Mouse (Mus musculus) forebrain, embryonic 15.5 days (tissue): ENCODE measurements around the gene Nfat5. TPM values are rescaled to one million over a fixed set of nuclear protein-coding genes. Genes with fewer than 3 reads are reported as not detected.

Experiments
- ATAC-seq: fragments of 200-750 bp; cut with Nextera tagmentation; replicated peaks from 2 replicates; pipeline ENCODE4 v1.8.0; 2017; ENCODE audit warnings: mild to moderate bottlenecking, moderate TSS enrichment, moderate library complexity
- H3K27ac ChIP-seq: fragments of 300-500 bp; sonication (generic); replicated peaks from 2 replicates; pipeline ENCODE4 v1.5.1; 2015; ENCODE audit warnings: mild to moderate bottlenecking, inconsistent platforms
- H3K27me3 ChIP-seq: fragments of 300-500 bp; sonication (generic); 2 replicates; pipeline ENCODE4 v1.6.1; 2015; ENCODE audit warnings: inconsistent platforms
- H3K36me3 ChIP-seq: fragments of 300-500 bp; sonication (generic); 2 replicates; pipeline ENCODE4 v1.6.1; 2015; ENCODE audit warnings: mild to moderate bottlenecking, inconsistent platforms
- H3K4me1 ChIP-seq: fragments of 300-500 bp; sonication (generic); 2 replicates; pipeline ENCODE4 v1.6.1; 2015; ENCODE audit warnings: inconsistent platforms
- H3K4me2 ChIP-seq: fragments of 300-500 bp; sonication (generic); replicated peaks from 2 replicates; pipeline ENCODE4 v1.6.1; 2015; ENCODE audit warnings: mild to moderate bottlenecking, inconsistent platforms
- H3K4me3 ChIP-seq: fragments of 300-500 bp; sonication (generic); 2 replicates; pipeline ENCODE4 v1.5.1; 2015; ENCODE audit warnings: mild to moderate bottlenecking, inconsistent platforms
- H3K9ac ChIP-seq: fragments of 300-500 bp; sonication (generic); replicated peaks from 2 replicates; pipeline ENCODE4 v1.6.1; 2015; ENCODE audit warnings: mild to moderate bottlenecking, inconsistent platforms
- H3K9me3 ChIP-seq: fragments of 300-500 bp; sonication (generic); 2 replicates; pipeline ENCODE4 v1.6.1; 2016; ENCODE audit warnings: inconsistent platforms
- WGBS: fragments of 180-500 bp; shearing (Covaris S2); methylation state at CpG from one replicate; pipeline ENCODE4 v1.1.7; 2015; ENCODE audit warnings: mixed read lengths; 5-methylcytosine and 5-hydroxymethylcytosine counted together
- polyA plus RNA-seq: library from polyadenylated mRNA; unstranded; fragments of >200 nt; fragmentation: Nextera tagmentation; extraction: Ambion mirVana; gene quantifications from 2 replicates; pipeline ENCODE4 v1.2.1, GENCODE M21; 2015

Nfat5 gene
- polyA plus RNA-seq, 1 experiment from 2014 or later: 10.2 TPM

DNA sequence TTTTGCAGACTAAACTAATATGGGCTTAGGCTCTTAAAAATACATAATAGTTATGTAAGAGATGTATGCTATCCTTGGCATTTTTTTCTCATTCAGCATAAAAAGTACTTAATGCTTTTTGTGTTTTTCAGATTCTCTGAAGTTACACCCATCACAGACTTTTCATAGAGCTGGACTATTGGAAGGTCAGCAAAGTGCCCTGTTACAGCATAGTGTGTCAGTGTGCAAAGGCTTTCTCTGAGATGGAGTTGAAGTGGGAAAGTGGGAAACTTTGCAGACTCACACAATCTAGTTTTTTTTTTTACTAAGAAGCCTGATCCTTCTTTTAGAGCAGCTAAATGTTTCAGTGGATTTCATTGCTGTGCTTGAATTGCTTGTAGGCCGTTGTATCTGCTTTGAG is 2.2 kb downstream of the Nfat5 start:
- no peak overlapping the region for H3K4me2 ChIP-seq
- peaks cover 16% of the 10 kb centered on the region for H3K4me1 ChIP-seq
- H3K9ac ChIP-seq: no peak overlapping the region
- no peaks in the 10 kb centered on the region for H3K36me3 ChIP-seq
- H3K27me3 ChIP-seq: no peaks in the 10 kb centered on the region
- no peak for ATAC-seq
- WGBS: 79% methylated on average over 1 of the region's 1 CpGs
- H3K9me3 ChIP-seq: no peaks in the 10 kb centered on the region
- no peak overlapping the region for H3K27ac ChIP-seq
- H3K4me3 ChIP-seq: no peak overlapping the region

- no peaks in the 10 kb centered on the region for H3K27me3 ChIP-seq
- no peaks in the 10 kb centered on the region for H3K36me3 ChIP-seq
- no peak overlapping the region for H3K27ac ChIP-seq
- no peak overlapping the region for H3K4me3 ChIP-seq
- H3K9ac ChIP-seq: no peak overlapping the region
- no peak for ATAC-seq
- H3K4me2 ChIP-seq: no peak overlapping the region
- H3K9me3 ChIP-seq: no peaks in the 10 kb centered on the region
- no peaks in the 10 kb centered on the region for H3K4me1 ChIP-seq
Measured at GRCm38 (mm10) chr8:107311876-107312275, 18.6 kb downstream of the Nfat5 start.

DNA sequence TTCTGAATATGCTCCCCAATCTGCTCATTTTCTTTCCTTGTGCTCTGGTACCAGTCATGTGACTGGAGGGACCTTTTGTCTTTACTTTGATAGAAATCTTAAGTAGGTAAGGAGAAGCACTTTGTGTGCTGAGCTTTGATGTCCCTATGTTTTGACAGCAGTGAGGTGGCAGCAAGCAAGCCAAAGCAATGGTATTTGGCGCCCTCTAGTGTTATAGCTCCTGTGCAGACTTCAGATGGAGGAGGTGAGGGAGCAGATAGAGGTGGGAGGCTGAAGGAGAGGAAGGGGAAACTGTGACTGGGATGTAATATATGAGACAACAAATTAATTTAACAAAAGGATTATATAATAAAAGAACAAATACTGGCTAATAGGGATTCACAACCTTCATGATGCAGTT is 30.9 kb downstream of the Nfat5 start:
- Histone ChIP-seq H3K4me3 (no peak overlapping the region), H3K4me1 (peaks cover 3% of the 10 kb centered on the region; the same call in 1 of the 2 replicates), H3K36me3 (no peaks in the 10 kb centered on the region), H3K27me3 (no peaks in the 10 kb centered on the region), H3K9ac (no peak overlapping the region), H3K27ac (no peak overlapping the region), H3K4me2 (no peak overlapping the region), H3K9me3 (no peaks in the 10 kb centered on the region)
- 0 out of 2 replicates have a peak, but pooled peaks have one; percentile 60 for ATAC-seq
- WGBS: 0% methylated on average over 1 of the region's 1 CpGs

- Histone ChIP-seq H3K4me1 (no peaks in the 10 kb centered on the region), H3K27me3 (no peaks in the 10 kb centered on the region), H3K4me2 (no peak overlapping the region), H3K9ac (no peak overlapping the region), H3K36me3 (no peaks in the 10 kb centered on the region), H3K9me3 (no peaks in the 10 kb centered on the region), H3K27ac (no peak overlapping the region), H3K4me3 (no peak overlapping the region)
- WGBS: 63% methylated on average over 1 of the region's 1 CpGs
- no peak for ATAC-seq
Measured at GRCm38 (mm10) chr8:107329595-107329994, 36.3 kb downstream of the Nfat5 start.

DNA sequence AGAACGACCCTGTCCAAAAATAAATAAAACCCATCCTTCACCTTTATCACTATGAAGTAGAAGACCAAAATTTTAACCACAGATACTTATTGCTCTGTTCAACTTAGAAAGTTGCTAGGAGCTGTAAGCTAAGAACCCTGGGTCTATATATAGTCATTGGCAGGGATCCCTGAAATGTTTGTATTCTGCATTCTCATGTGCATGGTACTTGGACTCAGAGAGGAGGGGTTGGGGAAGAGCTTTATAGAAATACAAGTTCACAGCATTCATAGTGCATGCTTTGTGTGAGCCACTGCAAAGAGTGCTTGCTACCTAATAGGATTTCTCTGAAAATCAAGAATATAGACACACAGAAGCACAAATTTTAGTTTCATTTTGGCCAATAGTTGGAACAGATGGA is 43.2 kb downstream of the Nfat5 start:
- Histone ChIP-seq H3K27ac (no peak overlapping the region), H3K4me1 (no peaks in the 10 kb centered on the region), H3K9ac (no peak overlapping the region), H3K9me3 (no peaks in the 10 kb centered on the region), H3K4me2 (no peak overlapping the region), H3K27me3 (no peaks in the 10 kb centered on the region), H3K4me3 (no peak overlapping the region), H3K36me3 (no peaks in the 10 kb centered on the region)
- 94% methylated on average over 1 of the region's 1 CpGs for WGBS
- no peak for ATAC-seq

- Histone ChIP-seq H3K27me3 (no peaks in the 10 kb centered on the region), H3K36me3 (peaks cover 69% of the 10 kb centered on the region), H3K27ac (no peak overlapping the region), H3K4me3 (no peak overlapping the region), H3K4me1 (no peaks in the 10 kb centered on the region), H3K9ac (no peak overlapping the region), H3K4me2 (no peak overlapping the region), H3K9me3 (no peaks in the 10 kb centered on the region)
- WGBS: 98% methylated on average over 4 of the region's 4 CpGs
- no peak for ATAC-seq
Measured at GRCm38 (mm10) chr8:107370311-107370710, 77.0 kb downstream of the Nfat5 start.

DNA sequence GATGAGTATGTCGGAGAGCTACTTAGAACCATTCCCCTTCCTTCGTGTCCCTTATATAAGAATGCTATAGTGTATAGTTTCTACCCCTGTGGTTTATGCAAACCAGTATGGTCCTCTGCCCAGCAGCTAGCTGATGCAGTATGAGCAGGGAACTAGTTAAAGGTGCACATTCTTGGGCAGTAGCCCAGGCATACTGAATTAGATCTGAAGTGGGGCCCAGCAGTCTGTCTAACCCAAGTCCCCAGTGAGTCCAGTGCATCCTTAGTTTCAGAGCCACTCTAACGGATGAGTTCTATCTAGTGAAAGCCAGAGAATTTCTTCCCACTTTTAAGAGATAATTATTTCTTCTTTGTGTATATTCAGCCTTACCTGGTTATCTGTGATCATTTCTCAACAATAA is 84.1 kb downstream of the Nfat5 start:
- Histone ChIP-seq H3K4me3 (no peak overlapping the region), H3K27ac (no peak overlapping the region), H3K4me1 (no peaks in the 10 kb centered on the region), H3K4me2 (no peak overlapping the region), H3K36me3 (peaks cover 16% of the 10 kb centered on the region), H3K27me3 (no peaks in the 10 kb centered on the region), H3K9me3 (no peaks in the 10 kb centered on the region), H3K9ac (no peak overlapping the region)
- WGBS: 92% methylated on average over 3 of the region's 3 CpGs
- no peak for ATAC-seq

DNA sequence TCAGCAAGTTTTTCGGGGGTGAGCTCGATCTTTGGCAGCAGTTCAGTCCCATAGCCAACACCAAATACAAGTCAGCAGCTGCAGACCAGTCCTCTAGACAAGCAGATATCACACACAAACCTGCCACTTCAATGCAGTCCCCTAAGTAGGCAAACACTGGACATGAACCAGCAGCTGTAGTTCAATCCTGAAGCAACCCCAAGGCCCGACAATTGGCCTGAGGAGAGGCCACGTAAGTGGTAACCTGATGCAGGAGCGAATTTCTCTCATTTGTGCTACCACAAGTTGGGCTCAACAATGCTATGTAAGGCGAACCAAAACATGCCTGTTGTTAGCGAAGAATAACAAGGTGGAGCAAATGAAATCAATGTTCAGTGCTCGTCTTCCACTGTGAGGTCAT is 87.5 kb downstream of the Nfat5 start:
- H3K4me2 ChIP-seq: no peak overlapping the region
- no peak overlapping the region for H3K9ac ChIP-seq
- 0 out of 2 replicates have a peak, but pooled peaks cover 8% of the 10 kb centered on the region for H3K36me3 ChIP-seq
- no peaks in the 10 kb centered on the region for H3K9me3 ChIP-seq
- WGBS: 97% methylated on average over 8 of the region's 8 CpGs
- ATAC-seq: no peak
- no peaks in the 10 kb centered on the region for H3K27me3 ChIP-seq
- H3K4me3 ChIP-seq: no peak overlapping the region
- no peak overlapping the region for H3K27ac ChIP-seq
- no peaks in the 10 kb centered on the region for H3K4me1 ChIP-seq

DNA sequence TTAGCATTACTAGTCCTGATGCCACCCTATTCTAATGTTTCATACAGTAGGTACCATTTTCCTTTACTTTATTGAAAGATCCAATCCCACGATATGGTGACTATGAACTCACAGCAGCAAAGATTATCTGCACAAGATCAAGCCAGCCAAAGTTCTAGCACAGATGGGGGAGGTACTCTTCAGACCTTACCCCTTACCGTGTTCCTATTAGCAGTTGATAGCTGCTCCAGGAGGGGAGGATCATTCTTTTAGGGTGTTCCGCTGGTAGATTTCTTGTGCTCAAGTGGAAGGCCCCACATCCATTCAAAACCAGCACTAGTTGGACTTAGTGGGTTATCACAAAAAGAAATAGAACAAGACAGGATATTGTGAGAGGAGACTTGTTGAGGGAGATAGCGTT is 88.4 kb downstream of the Nfat5 start:
- H3K4me2 ChIP-seq: no peak overlapping the region
- H3K9me3 ChIP-seq: no peaks in the 10 kb centered on the region
- H3K9ac ChIP-seq: no peak overlapping the region
- 92% methylated on average over 4 of the region's 4 CpGs for WGBS
- 0 out of 2 replicates have a peak, but pooled peaks cover 8% of the 10 kb centered on the region for H3K36me3 ChIP-seq
- no peak overlapping the region for H3K4me3 ChIP-seq
- H3K27ac ChIP-seq: no peak overlapping the region
- no peaks in the 10 kb centered on the region for H3K27me3 ChIP-seq
- H3K4me1 ChIP-seq: no peaks in the 10 kb centered on the region
- no peak for ATAC-seq

- Histone ChIP-seq H3K9me3 (no peaks in the 10 kb centered on the region), H3K36me3 (0 out of 2 replicates have a peak, but pooled peaks cover 8% of the 10 kb centered on the region), H3K4me2 (no peak overlapping the region), H3K4me3 (no peak overlapping the region), H3K27me3 (no peaks in the 10 kb centered on the region), H3K9ac (no peak overlapping the region), H3K4me1 (no peaks in the 10 kb centered on the region), H3K27ac (no peak overlapping the region)
- WGBS: 77% methylated on average over 4 of the region's 4 CpGs
- no peak for ATAC-seq
Measured at GRCm38 (mm10) chr8:107382898-107383297, 89.6 kb downstream of the Nfat5 start.

DNA sequence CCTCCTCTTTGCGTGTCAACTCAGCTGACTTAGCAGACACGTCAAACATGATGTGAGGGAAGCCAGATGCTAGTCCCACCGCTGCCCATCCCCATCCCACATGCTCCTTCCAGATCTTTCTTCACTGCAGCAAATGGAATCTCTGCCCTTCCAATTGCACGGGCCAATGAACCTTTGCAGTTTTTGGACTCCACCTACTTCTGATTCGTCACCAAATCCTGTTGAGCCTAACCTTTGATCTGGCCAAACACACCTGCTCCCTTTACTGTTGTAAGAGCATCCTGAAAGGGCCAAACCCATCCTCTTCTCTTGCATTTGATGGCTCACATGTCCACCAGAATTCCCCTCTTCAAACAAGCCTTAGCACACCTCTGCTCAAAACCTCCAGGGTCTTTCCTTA is 91.4 kb downstream of the Nfat5 start:
- H3K27me3 ChIP-seq: no peaks in the 10 kb centered on the region
- H3K27ac ChIP-seq: no peak overlapping the region
- H3K9ac ChIP-seq: no peak overlapping the region
- WGBS: 66% methylated on average over 5 of the region's 5 CpGs
- no peak overlapping the region for H3K4me3 ChIP-seq
- peaks cover 8% of the 10 kb centered on the region; the same call in 1 of the 2 replicates for H3K4me1 ChIP-seq
- H3K36me3 ChIP-seq: 0 out of 2 replicates have a peak, but pooled peaks cover 4% of the 10 kb centered on the region
- ATAC-seq: no peak
- H3K4me2 ChIP-seq: no peak overlapping the region
- H3K9me3 ChIP-seq: no peaks in the 10 kb centered on the region

- WGBS: 66% methylated on average over 2 of the region's 2 CpGs
- Histone ChIP-seq H3K4me2 (no peak overlapping the region), H3K9ac (no peak overlapping the region), H3K4me3 (no peak overlapping the region), H3K4me1 (peaks cover 12% of the 10 kb centered on the region), H3K9me3 (no peaks in the 10 kb centered on the region), H3K27me3 (no peaks in the 10 kb centered on the region), H3K27ac (no peak overlapping the region), H3K36me3 (0 out of 2 replicates have a peak, but pooled peaks cover 2% of the 10 kb centered on the region)
- ATAC-seq: no peak
Measured at GRCm38 (mm10) chr8:107385063-107385462, 91.8 kb downstream of the Nfat5 start.

DNA sequence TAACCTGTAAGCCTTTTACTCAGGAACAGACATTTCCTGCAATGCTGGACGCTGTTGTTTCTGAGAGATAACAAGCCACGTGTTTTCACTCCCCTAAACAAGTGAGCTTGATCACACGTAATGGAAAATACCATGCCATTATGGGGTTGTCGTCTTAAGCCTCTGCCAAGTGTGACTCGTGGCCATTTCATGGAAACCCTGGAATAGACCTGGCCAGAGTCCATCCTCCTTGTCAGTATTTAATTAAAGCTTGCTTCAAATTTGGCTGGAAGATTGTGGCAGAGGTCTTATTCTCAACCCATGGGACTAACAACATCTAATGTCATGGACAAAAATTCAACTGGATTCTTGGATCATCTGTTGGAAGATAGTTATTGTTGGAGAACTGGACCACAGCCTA is 92.9 kb downstream of the Nfat5 start:
- Histone ChIP-seq H3K4me3 (no peak overlapping the region), H3K27me3 (no peaks in the 10 kb centered on the region), H3K4me1 (peaks cover 12% of the 10 kb centered on the region), H3K36me3 (no peaks in the 10 kb centered on the region), H3K9ac (no peak overlapping the region), H3K9me3 (no peaks in the 10 kb centered on the region), H3K4me2 (no peak overlapping the region), H3K27ac (no peak overlapping the region)
- 44% methylated on average over 5 of the region's 5 CpGs for WGBS
- ATAC-seq: no peak
